Mouse (Mus musculus) midbrain, embryonic 13.5 days (tissue): ENCODE data around the gene Lclat1. TPM values are rescaled to one million over a fixed set of nuclear protein-coding genes. Genes with fewer than 3 reads are reported as not detected.
"Not testable (repeated sequence)": the region's sequence is repeated elsewhere in the genome, so short reads cannot be mapped to it uniquely, and the experiment has no call there.

Source experiments
- ATAC-seq: fragments of 200-750 bp; cut with Nextera tagmentation; 2 replicates; pipeline ENCODE4 v1.8.0; 2017; ENCODE audit warnings: mild to moderate bottlenecking, moderate TSS enrichment, moderate library complexity
- H3K27ac ChIP-seq: fragments of 300-500 bp; sonication (generic); 2 replicates; pipeline ENCODE4 v1.5.1; 2015; ENCODE audit warnings: inconsistent platforms, mild to moderate bottlenecking, moderate library complexity
- H3K27me3 ChIP-seq: fragments of 300-500 bp; sonication (generic); 2 replicates; pipeline ENCODE4 v1.6.1; 2015; ENCODE audit warnings: mild to moderate bottlenecking, inconsistent platforms
- H3K36me3 ChIP-seq: fragments of 300-500 bp; sonication (generic); 2 replicates; pipeline ENCODE4 v1.6.1; 2015; ENCODE audit warnings: mild to moderate bottlenecking, inconsistent platforms
- H3K4me1 ChIP-seq: fragments of 300-500 bp; sonication (generic); replicated peaks from 2 replicates; pipeline ENCODE4 v1.6.1; 2015; ENCODE audit warnings: inconsistent platforms
- H3K4me2 ChIP-seq: fragments of 300-500 bp; sonication (generic); replicated peaks from 2 replicates; pipeline ENCODE4 v1.6.1; 2015; ENCODE audit warnings: moderate library complexity, mild to moderate bottlenecking, inconsistent platforms
- H3K4me3 ChIP-seq: fragments of 300-500 bp; sonication (generic); replicated peaks from 2 replicates; pipeline ENCODE4 v1.5.1; 2015; ENCODE audit warnings: mild to moderate bottlenecking, inconsistent platforms
- H3K9ac ChIP-seq: fragments of 300-500 bp; sonication (generic); replicated peaks from 2 replicates; pipeline ENCODE4 v1.6.1; 2015; ENCODE audit warnings: mild to moderate bottlenecking, inconsistent platforms
- H3K9me3 ChIP-seq: fragments of 300-500 bp; sonication (generic); 2 replicates; pipeline ENCODE4 v1.6.1; 2016; ENCODE audit warnings: mild to moderate bottlenecking, inconsistent platforms
- WGBS: fragments of 180-500 bp; shearing (Covaris S2); methylation state at CpG from one replicate; pipeline ENCODE4 v1.1.7; 2015; 5-methylcytosine and 5-hydroxymethylcytosine counted together
- polyA plus RNA-seq: library from polyadenylated mRNA; unstranded; fragments of >200 nt; fragmentation: Nextera tagmentation; extraction: Ambion mirVana; gene quantifications from 2 replicates; pipeline ENCODE4 v1.2.1, GENCODE M21; 2015

Lclat1 gene
- polyA plus RNA-seq, 1 experiment from 2014 or later: 7.9 TPM

DNA sequence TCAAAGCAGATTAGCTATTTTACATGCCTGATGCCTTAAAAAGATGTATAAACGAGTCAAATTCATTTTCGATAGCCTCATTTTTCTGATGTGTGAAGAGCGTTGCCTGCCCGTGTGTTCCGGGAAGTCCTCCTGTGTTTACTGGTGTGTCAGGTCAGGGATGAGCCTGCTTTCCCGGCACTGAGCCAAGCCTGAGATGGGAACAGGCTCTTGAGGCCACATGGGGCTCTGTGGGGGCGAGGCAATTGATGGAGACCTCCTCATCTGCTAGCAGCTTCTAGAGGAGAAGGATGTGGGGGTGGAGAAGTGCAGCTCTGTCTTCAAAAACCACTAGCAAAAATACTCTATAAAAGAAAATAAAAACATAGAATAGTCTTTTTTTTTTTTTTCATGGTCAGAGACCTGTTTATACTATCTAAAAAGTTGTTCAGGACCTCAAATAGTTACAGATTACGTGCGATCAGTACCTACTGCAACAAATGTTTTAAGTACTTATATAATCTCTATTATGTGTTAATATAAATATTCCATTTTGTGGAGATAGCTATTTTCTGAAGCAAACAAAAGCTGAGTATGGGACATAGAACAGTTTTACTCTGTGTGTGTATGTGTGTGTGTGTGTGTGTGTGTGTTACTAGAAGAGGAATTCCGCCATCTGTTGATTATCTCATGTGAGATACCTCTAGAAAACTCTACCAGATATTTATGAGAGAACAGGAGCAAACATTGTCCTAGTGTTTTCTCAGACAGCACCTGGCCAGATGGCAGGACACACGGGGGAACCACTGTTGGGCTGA is 144.2 kb downstream of the Lclat1 start:
- Histone ChIP-seq H3K36me3 (no peaks in the 10 kb centered on the region), H3K4me3 (no peak overlapping the region), H3K9me3 (no peaks in the 10 kb centered on the region), H3K9ac (no peak overlapping the region), H3K27me3 (no peaks in the 10 kb centered on the region), H3K4me1 (peaks cover 9% of the 10 kb centered on the region), H3K27ac (no peak overlapping the region), H3K4me2 (no peak overlapping the region)
- ATAC-seq: no peak
- 58% methylated on average over 11 of the region's 11 CpGs for WGBS

DNA sequence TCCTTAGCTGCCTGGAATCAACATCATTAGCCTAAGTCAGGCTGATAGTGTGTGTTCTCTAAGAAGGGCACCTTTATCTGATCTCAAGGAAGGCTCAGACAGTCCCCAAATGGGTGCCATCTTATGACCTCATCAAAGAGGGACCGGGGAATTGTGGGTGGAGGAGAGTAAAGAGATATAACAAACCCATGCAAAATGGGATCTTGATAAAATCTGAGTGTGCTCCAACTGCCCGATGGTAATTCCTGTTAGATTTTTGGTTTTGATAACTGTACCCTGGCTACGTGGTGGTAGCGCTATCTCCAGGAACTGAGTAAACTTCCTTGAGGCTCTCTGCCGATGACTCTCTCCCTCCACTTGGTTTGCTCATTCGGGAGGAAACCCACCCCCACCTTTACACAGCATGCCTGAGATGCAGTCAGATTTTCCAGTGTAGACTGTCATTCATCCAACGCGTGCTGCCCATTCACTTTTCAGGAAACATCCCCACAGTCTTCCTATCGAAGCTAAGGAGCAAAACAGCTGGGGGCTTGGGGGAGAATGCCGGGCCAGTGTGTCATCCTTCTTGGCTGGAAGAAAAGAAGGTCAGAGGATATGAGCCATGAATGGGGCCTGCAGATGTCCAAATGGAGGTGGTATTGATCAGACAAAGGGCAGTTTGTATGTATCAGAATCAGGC is 145.6 kb downstream of the Lclat1 start:
- ATAC-seq: no peak
- H3K4me3 ChIP-seq: no peak overlapping the region
- WGBS: 88% methylated on average over 10 of the region's 10 CpGs

GRCm38 (mm10) chr17:73255801-73256200 is 148.0 kb downstream of the Lclat1 start:
- Histone ChIP-seq H3K27ac (no peak overlapping the region), H3K27me3 (no peaks in the 10 kb centered on the region), H3K4me1 (peaks cover 9% of the 10 kb centered on the region), H3K9ac (no peak overlapping the region), H3K4me2 (no peak overlapping the region), H3K4me3 (no peak overlapping the region), H3K9me3 (no peaks in the 10 kb centered on the region), H3K36me3 (no peaks in the 10 kb centered on the region)
- WGBS: 87% methylated on average over 5 of the region's 5 CpGs
- no peak for ATAC-seq

More for the DNA sequence above, 145.6 kb downstream of the Lclat1 start:
- peaks cover 9% of the 10 kb centered on the region for H3K4me1 ChIP-seq
- no peak overlapping the region for H3K9ac ChIP-seq
- no peaks in the 10 kb centered on the region for H3K36me3 ChIP-seq
- no peaks in the 10 kb centered on the region for H3K9me3 ChIP-seq
- no peaks in the 10 kb centered on the region for H3K27me3 ChIP-seq
- H3K4me2 ChIP-seq: no peak overlapping the region
- no peak overlapping the region for H3K27ac ChIP-seq

GRCm38 (mm10) chr17:73258620-73259019 is 150.8 kb downstream of the Lclat1 start:
- no peak overlapping the region for H3K27ac ChIP-seq
- no peaks in the 10 kb centered on the region for H3K9me3 ChIP-seq
- 54% methylated on average over 12 of the region's 12 CpGs for WGBS
- no peak overlapping the region for H3K9ac ChIP-seq
- ATAC-seq: no peak
- H3K4me3 ChIP-seq: no peak overlapping the region
- no peaks in the 10 kb centered on the region for H3K27me3 ChIP-seq
- no peak overlapping the region for H3K4me2 ChIP-seq
- H3K36me3 ChIP-seq: no peaks in the 10 kb centered on the region
- H3K4me1 ChIP-seq: no peaks in the 10 kb centered on the region

DNA sequence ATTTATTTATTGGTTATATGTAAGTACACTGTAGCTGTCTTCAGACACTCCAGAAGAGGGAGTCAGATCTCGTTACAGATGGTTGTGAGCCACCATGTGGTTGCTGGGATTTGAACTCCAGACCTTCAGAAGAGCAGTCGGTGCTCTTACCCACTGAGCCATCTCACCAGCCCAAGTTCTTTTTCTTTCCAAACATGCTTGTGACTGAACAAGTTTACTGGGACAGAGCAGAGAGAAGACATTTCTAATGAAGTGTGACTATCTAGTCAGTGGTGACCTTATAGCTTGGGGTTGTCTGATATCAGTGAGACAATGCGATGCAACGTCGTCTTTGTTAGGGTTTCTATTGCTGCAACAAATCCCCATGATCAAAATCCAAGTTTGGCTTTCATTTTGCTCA is 151.5 kb downstream of the Lclat1 start:
- not testable (repeated sequence) for H3K9ac ChIP-seq

DNA sequence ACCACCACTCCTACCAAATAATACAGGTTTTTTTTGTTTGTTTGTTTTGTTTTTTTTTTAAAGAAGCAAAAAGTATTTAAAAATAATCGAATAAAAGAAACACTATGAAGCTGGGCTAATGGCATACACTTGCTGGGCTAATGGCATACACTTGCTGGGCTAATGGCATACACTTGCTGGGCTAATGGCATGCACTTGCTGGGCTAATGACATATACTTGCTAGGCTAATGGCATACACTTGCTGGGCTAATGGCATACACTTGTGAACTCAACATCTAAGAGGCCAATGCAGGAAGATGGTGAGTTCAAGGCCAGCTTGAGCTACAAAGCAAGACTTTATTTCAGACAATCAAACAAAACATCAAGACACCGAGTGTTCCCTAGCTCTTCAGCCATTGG is 154.8 kb downstream of the Lclat1 start:
- WGBS: 87% methylated on average over 2 of the region's 2 CpGs
- H3K36me3 ChIP-seq: no peaks in the 10 kb centered on the region
- no peak for ATAC-seq
- no peak overlapping the region for H3K27ac ChIP-seq
- H3K27me3 ChIP-seq: no peaks in the 10 kb centered on the region
- H3K4me3 ChIP-seq: no peak overlapping the region
- no peaks in the 10 kb centered on the region for H3K4me1 ChIP-seq
- no peak overlapping the region for H3K4me2 ChIP-seq
- H3K9ac ChIP-seq: no peak overlapping the region
- H3K9me3 ChIP-seq: no peaks in the 10 kb centered on the region

More for the DNA sequence above, 151.5 kb downstream of the Lclat1 start:
- H3K27me3 ChIP-seq, ATAC-seq, H3K4me3 ChIP-seq, H3K4me2 ChIP-seq, H3K36me3 ChIP-seq, H3K9me3 ChIP-seq, H3K27ac ChIP-seq, H3K4me1 ChIP-seq: not testable (repeated sequence)
- 92% methylated on average over 5 of the region's 5 CpGs for WGBS

- ATAC-seq: no peak
- H3K9me3 ChIP-seq: no peaks in the 10 kb centered on the region
- no peaks in the 10 kb centered on the region for H3K27me3 ChIP-seq
- no peak overlapping the region for H3K27ac ChIP-seq
- H3K4me3 ChIP-seq: no peak overlapping the region
- H3K36me3 ChIP-seq: no peaks in the 10 kb centered on the region
- no peaks in the 10 kb centered on the region for H3K4me1 ChIP-seq
- no peak overlapping the region for H3K4me2 ChIP-seq
- WGBS: 91% methylated on average over 8 of the region's 8 CpGs
- H3K9ac ChIP-seq: no peak overlapping the region
These were observed 155.3 kb downstream of the Lclat1 start for GRCm38 (mm10) chr17:73263077-73263501.

DNA sequence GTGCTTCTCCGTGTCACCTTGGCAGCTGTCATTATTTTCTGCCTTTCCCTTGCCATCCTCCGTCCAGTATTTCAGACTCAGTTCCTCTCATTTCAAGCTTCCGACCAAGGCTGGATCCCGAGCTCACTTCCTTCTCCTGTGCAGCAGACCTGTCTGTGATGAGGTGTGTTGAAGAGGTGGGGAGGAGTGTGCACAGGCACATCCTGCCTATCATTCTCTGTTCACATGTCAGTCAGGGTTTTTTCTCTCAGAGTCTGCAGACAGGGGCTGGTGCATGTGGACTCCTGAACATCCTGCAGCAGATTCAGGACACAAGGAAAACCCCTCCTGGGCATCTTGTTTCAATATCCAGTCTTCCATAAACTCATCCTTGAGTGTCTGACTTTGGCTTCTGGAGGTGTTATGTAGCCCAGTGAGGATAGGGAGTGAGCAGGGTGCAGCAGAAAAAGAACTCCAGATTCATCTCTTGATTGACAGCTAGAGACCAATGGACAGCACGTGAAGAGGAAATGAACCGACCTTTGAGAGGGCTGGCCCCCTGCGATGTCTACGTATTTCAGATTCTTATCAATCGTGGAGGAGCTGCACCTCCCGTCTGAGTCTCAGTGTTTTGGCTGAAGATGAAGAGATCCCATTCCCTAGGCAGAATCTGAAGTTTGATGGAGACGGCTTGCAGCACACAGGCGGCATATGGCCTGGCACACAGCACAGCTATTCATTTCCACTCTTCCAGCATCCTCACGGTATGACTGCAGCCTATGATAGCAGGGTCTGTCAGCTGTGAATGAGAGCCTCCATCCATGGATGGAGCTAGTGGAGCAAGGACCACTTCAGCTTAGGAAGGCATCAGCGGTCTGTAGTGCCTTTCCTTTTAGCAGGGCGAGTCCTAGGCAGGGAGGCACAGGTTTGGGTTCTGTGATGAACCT is 163.3 kb downstream of the Lclat1 start:
- peak; percentile 69 for ATAC-seq
- 83% methylated on average over 15 of the region's 15 CpGs for WGBS
- H3K27ac ChIP-seq: 0 out of 2 replicates have a peak overlapping the region, but pooled peaks have one; percentile 25
- H3K4me3 ChIP-seq: no peak overlapping the region
- H3K4me1 ChIP-seq: peaks cover 12% of the 10 kb centered on the region
- H3K27me3 ChIP-seq: no peaks in the 10 kb centered on the region
- H3K9me3 ChIP-seq: no peaks in the 10 kb centered on the region
- no peak overlapping the region for H3K4me2 ChIP-seq
- H3K9ac ChIP-seq: no peak overlapping the region
- no peaks in the 10 kb centered on the region for H3K36me3 ChIP-seq

GRCm38 (mm10) chr17:73271797-73272600 is 164.2 kb downstream of the Lclat1 start:
- peak; percentile 94 for ATAC-seq
- Histone ChIP-seq H3K27me3 (no peaks in the 10 kb centered on the region), H3K9ac (no peak overlapping the region), H3K4me2 (no peak overlapping the region), H3K4me1 (peaks cover 12% of the 10 kb centered on the region), H3K27ac (peak overlapping the region; percentile 25; the same call in 1 of the 2 replicates), H3K9me3 (no peaks in the 10 kb centered on the region), H3K36me3 (no peaks in the 10 kb centered on the region), H3K4me3 (no peak overlapping the region)
- 78% methylated on average over 7 of the region's 7 CpGs for WGBS

DNA sequence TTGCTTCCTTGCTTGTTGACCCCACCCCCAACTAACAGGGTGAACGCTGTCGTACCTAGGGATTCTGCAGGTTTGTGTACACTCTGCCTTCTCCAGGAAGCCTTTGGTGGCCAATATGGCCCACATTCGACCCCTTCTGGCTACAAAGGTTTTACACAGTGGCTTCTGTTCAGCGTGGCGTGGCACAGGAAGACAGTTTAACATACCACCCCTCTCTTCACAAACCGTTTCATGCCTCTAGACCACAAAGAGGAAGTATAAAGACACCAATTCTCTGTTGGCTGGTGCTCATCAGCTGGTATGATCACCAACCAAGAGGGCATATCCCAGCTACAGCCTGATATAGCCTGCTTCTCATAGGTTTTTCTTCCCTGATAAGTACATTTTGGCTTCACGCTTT is 166.0 kb downstream of the Lclat1 start:
- Histone ChIP-seq H3K4me3 (no peak overlapping the region), H3K4me2 (no peak overlapping the region), H3K27ac (no peak overlapping the region), H3K9me3 (no peaks in the 10 kb centered on the region), H3K4me1 (peaks cover 12% of the 10 kb centered on the region), H3K9ac (no peak overlapping the region), H3K27me3 (no peaks in the 10 kb centered on the region), H3K36me3 (no peaks in the 10 kb centered on the region)
- 88% methylated on average over 7 of the region's 7 CpGs for WGBS
- no peak for ATAC-seq

GRCm38 (mm10) chr17:73275066-73275465 is 167.3 kb downstream of the Lclat1 start:
- Histone ChIP-seq H3K36me3 (no peaks in the 10 kb centered on the region), H3K9ac (no peak overlapping the region), H3K27me3 (no peaks in the 10 kb centered on the region), H3K4me1 (peaks cover 12% of the 10 kb centered on the region), H3K9me3 (no peaks in the 10 kb centered on the region), H3K4me3 (no peak overlapping the region), H3K4me2 (no peak overlapping the region), H3K27ac (no peak overlapping the region)
- WGBS: 91% methylated on average over 10 of the region's 10 CpGs
- ATAC-seq: no peak
